Mouse (Mus musculus) embryonic facial prominence, embryonic 15.5 days (tissue): ENCODE data around the gene Trpt1. TPM values are rescaled to one million over a fixed set of nuclear protein-coding genes. Genes with fewer than 3 reads are reported as not detected.

Experiments used
- ATAC-seq: fragments of 200-750 bp; cut with Nextera tagmentation; 2 replicates; pipeline ENCODE4 v1.8.0; 2017; ENCODE audit warnings: low read depth, moderate TSS enrichment; ENCODE audit not compliant: insufficient number of reproducible peaks, low FRiP score, low TSS enrichment
- H3K27ac ChIP-seq: fragments of 300-500 bp; sonication (generic); replicated peaks from 2 replicates; pipeline ENCODE4 v1.5.1; 2015; ENCODE audit warnings: mild to moderate bottlenecking, inconsistent platforms
- H3K27me3 ChIP-seq: fragments of 300-500 bp; sonication (generic); 2 replicates; pipeline ENCODE4 v1.6.1; 2015; ENCODE audit warnings: inconsistent platforms
- H3K36me3 ChIP-seq: fragments of 300-500 bp; sonication (generic); 2 replicates; pipeline ENCODE4 v1.6.1; 2015; ENCODE audit warnings: mild to moderate bottlenecking, inconsistent platforms
- H3K4me1 ChIP-seq: fragments of 300-500 bp; sonication (generic); 2 replicates; pipeline ENCODE4 v1.6.1; 2015; ENCODE audit warnings: inconsistent platforms
- H3K4me2 ChIP-seq: fragments of 300-500 bp; sonication (generic); replicated peaks from 2 replicates; pipeline ENCODE4 v1.6.1; 2015; ENCODE audit warnings: mild to moderate bottlenecking, inconsistent platforms
- H3K4me3 ChIP-seq: fragments of 300-500 bp; sonication (generic); replicated peaks from 2 replicates; pipeline ENCODE4 v1.5.1; 2015; ENCODE audit warnings: mild to moderate bottlenecking, inconsistent platforms
- H3K9ac ChIP-seq: fragments of 300-500 bp; sonication (generic); 2 replicates; pipeline ENCODE4 v1.6.1; 2015; ENCODE audit warnings: inconsistent platforms
- H3K9me3 ChIP-seq: fragments of 300-500 bp; sonication (generic); replicated peaks from 2 replicates; pipeline ENCODE4 v1.6.1; 2016; ENCODE audit warnings: inconsistent platforms
- WGBS: fragments of 180-500 bp; shearing (Covaris S2); methylation state at CpG from one replicate; pipeline ENCODE4 v1.1.7; 2015; 5-methylcytosine and 5-hydroxymethylcytosine counted together
- polyA plus RNA-seq: library from polyadenylated mRNA; unstranded; fragments of >200 nt; fragmentation: Nextera tagmentation; extraction: Ambion mirVana; gene quantifications from 2 replicates; pipeline ENCODE4 v1.2.1, GENCODE M21; 2015

Trpt1 gene
- polyA plus RNA-seq: 12.5 and 12.7 TPM in 2 replicates

DNA sequence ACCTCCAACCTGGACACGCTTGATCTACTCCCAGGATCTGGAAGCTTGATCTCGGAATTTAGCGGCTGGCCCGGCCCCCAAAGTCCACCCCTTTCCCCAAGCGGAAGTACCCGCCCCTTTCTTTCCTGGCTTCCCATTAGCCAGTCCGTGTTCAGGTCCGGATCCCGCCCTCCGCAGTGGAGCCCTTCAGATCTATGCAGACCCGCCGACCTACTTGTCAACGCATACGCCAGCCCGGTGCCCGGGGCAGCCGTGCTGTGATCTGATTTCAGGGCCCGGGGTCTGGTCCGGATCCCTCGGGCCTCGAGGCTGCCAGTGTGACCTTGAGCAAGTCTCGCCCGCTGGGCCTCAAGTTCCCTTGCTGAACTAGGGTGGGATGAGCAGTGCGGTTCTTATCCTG lies at the start of gene Trpt1, which contains the start of gene Nudt22:
Gene Trpt1, plus strand, starts transcription at position 126 of the 400 bp plus-strand sequence.
Gene Nudt22, minus strand, starts transcription at position 112 of the 400 bp plus-strand sequence.
- H3K9ac ChIP-seq: peak within 1 kb of the TSS; percentile 59
- peak; percentile 74 for ATAC-seq
- peak within 1 kb of the TSS; percentile 53 for H3K4me3 ChIP-seq
- WGBS: under 1% methylated on average over 24 of the region's 24 CpGs
- H3K4me2 ChIP-seq: peak within 1 kb of the TSS; percentile 76
- H3K4me1 ChIP-seq: peaks cover 47% of the 10 kb centered on the region
- peak within 1 kb of the TSS; percentile 68 for H3K27ac ChIP-seq
- H3K36me3 ChIP-seq: peaks cover 21% of the 10 kb centered on the region
- H3K9me3 ChIP-seq: no peaks in the 10 kb centered on the region
- no peaks in the 10 kb centered on the region for H3K27me3 ChIP-seq

DNA sequence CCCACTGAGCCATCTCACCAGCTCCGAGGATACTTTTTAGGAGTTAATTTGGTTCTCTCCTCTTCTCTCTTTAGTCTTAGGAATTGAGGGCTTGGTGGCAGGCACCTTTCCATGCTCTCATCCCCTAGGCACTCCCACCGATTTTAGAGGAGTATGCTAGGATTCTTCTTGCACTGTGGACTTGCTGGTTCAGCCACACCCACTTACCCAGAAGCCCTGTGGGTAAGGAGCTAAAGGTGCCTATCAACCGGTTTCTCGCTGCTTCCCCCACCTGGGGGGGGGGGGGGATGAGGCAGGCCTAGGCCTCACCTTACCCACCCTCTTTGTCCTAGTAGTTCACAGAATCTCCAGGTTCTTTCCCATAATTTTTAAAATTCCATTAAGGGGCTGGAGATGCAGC lies 48.2 kb upstream of the Trpt1 start:
- Histone ChIP-seq H3K36me3 (0 out of 2 replicates have a peak, but pooled peaks cover 8% of the 10 kb centered on the region), H3K4me3 (no peak overlapping the region), H3K27ac (0 out of 2 replicates have a peak overlapping the region, but pooled peaks have one; percentile 17), H3K4me2 (no peak overlapping the region), H3K4me1 (peaks cover 32% of the 10 kb centered on the region), H3K9me3 (no peaks in the 10 kb centered on the region), H3K27me3 (no peaks in the 10 kb centered on the region), H3K9ac (no peak overlapping the region)
- 44% methylated on average over 4 of the region's 4 CpGs for WGBS
- ATAC-seq: no peak

DNA sequence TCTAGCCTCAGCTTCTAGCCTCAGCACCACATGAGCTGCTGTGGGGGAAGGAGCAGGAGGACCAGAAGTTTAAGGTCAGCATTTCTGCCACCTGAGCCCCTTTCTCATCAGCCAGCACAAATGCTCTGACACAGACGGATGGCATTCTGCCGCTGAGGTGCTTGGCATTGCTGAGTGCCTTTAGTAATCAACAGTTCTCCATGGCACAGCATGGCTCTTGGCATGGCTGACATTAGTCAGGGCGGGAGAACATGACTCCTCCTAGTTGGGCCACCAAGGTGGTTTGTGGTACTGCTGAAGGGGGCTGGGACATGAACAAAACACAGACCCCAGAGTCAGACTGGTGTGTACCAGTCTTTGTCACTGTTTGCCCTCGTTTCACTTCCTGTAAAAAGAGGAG lies 47.7 kb upstream of the Trpt1 start:
- Histone ChIP-seq H3K27ac (0 out of 2 replicates have a peak overlapping the region, but pooled peaks have one; percentile 17), H3K27me3 (no peaks in the 10 kb centered on the region), H3K4me2 (no peak overlapping the region), H3K36me3 (0 out of 2 replicates have a peak, but pooled peaks cover 8% of the 10 kb centered on the region), H3K4me1 (peaks cover 32% of the 10 kb centered on the region), H3K9me3 (no peaks in the 10 kb centered on the region), H3K9ac (no peak overlapping the region), H3K4me3 (no peak overlapping the region)
- no peak for ATAC-seq
- WGBS: 77% methylated on average over 4 of the region's 4 CpGs

DNA sequence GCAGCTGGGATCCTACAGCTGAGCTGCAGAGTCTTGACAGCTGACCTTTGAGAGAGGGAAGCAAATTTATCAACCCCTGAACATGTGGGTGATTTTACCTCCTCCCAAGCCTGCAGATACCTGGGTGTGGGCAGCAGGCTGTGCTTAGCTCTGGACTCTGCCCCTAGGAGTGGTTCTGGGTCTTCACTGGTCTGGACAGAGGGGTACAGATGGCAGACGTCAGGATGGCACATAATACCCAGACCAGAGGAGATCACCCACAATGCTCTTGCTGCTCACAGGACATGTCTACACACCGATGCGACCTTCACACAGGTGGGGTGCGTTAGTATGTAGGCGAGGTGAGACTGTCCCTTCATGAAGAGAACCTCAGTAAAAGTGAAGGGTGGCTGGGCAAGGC lies 46.4 kb upstream of the Trpt1 start:
- Histone ChIP-seq H3K4me1 (peaks cover 39% of the 10 kb centered on the region), H3K36me3 (peaks cover 18% of the 10 kb centered on the region), H3K9ac (no peak overlapping the region), H3K9me3 (no peaks in the 10 kb centered on the region), H3K27me3 (no peaks in the 10 kb centered on the region), H3K4me2 (no peak overlapping the region), H3K4me3 (no peak overlapping the region), H3K27ac (no peak overlapping the region)
- no peak for ATAC-seq
- 90% methylated on average over 5 of the region's 5 CpGs for WGBS

DNA sequence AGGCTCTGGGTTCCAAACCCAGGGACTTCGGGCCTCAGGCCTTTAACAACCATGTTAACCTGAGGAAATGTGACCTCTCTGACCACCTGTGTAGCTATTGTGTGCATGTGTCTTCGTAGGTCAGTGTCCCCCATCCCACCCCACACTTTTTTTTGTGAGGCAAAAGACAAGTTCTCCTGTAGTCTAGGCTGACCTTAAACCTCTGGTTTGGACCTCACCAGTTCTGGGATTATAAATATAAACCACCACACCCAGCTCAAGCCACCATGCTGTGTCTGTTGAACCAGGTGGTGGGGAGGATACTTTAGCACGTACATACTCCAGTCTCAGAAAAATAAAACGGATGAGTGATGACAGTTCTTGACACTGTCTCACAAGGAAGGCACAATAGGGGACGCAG lies 46.0 kb upstream of the Trpt1 start:
- no peaks in the 10 kb centered on the region for H3K9me3 ChIP-seq
- H3K4me3 ChIP-seq: peak overlapping the region; percentile 58
- H3K36me3 ChIP-seq: peaks cover 18% of the 10 kb centered on the region
- 56% methylated on average over 5 of the region's 5 CpGs for WGBS
- H3K4me1 ChIP-seq: peaks cover 39% of the 10 kb centered on the region
- H3K4me2 ChIP-seq: peak overlapping the region; percentile 95
- no peak for ATAC-seq
- H3K27me3 ChIP-seq: no peaks in the 10 kb centered on the region
- peak overlapping the region; percentile 97; the same call in 1 of the 2 replicates for H3K27ac ChIP-seq
- H3K9ac ChIP-seq: no peak overlapping the region

- Histone ChIP-seq H3K27me3 (no peaks in the 10 kb centered on the region), H3K4me2 (peak overlapping the region; percentile 95), H3K27ac (peak overlapping the region; percentile 97), H3K36me3 (peaks cover 25% of the 10 kb centered on the region), H3K4me3 (peak overlapping the region; percentile 58), H3K9ac (peak overlapping the region; percentile 68), H3K9me3 (no peaks in the 10 kb centered on the region), H3K4me1 (peaks cover 39% of the 10 kb centered on the region)
- ATAC-seq: peak; percentile 25; the same call in 1 of the 2 replicates
- under 1% methylated on average over 28 of the region's 28 CpGs for WGBS
These were observed 45.2 kb upstream of the Trpt1 start for GRCm38 (mm10) chr19:6950613-6951153.

- Histone ChIP-seq H3K27ac (peak overlapping the region; percentile 97), H3K4me1 (peaks cover 39% of the 10 kb centered on the region), H3K9ac (peak overlapping the region; percentile 68), H3K36me3 (peaks cover 32% of the 10 kb centered on the region), H3K4me2 (peak overlapping the region; percentile 95), H3K27me3 (no peaks in the 10 kb centered on the region), H3K4me3 (peak overlapping the region; percentile 58), H3K9me3 (no peaks in the 10 kb centered on the region)
- peak; percentile 85 for ATAC-seq
- WGBS: under 1% methylated on average over 35 of the region's 35 CpGs
These were observed 44.5 kb upstream of the Trpt1 start for GRCm38 (mm10) chr19:6951381-6951968.

DNA sequence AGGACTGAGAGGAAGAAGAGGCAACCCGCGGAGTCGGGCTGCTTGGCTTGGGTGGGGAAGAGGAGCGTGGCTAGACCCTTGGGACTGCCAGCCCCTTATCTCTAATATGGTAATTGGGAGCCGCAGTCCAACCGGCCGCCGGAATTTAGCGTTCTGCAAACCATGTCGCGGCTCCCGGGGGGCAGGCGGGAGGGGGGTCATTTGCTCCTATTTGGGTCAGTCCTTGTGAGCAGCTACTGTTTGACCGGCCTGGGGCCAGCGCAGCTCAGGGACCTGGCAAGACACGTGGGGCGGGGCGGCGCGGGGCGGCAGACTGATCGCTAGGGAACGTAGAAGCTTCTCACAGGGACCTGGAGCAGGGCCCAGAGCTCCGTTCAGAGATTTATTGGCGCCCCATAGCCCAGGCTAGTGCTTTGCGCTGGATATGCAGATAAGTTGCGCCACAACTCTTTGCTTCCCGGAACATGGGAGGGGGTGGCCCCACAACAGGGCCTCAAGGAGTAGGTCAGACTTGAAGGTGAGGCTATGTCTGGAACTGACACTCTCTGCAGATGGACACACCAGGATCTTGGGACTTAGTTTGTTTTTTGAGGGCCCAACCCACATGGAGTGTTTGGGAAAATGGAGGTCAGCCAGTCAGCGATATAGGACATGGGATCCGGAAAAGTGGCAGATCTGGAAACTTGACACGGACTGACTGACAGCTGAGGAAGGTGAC lies 43.8 kb upstream of the Trpt1 start:
- Histone ChIP-seq H3K36me3 (peaks cover 39% of the 10 kb centered on the region), H3K4me3 (peak overlapping the region; percentile 58), H3K27me3 (no peaks in the 10 kb centered on the region), H3K9me3 (no peaks in the 10 kb centered on the region), H3K27ac (peak overlapping the region; percentile 97), H3K4me1 (peaks cover 38% of the 10 kb centered on the region), H3K9ac (peak overlapping the region; percentile 63), H3K4me2 (peak overlapping the region; percentile 95)
- no peak for ATAC-seq
- 1% methylated on average over 31 of the region's 31 CpGs for WGBS

GRCm38 (mm10) chr19:6952712-6953037 lies 43.3 kb upstream of the Trpt1 start:
- Histone ChIP-seq H3K36me3 (peaks cover 44% of the 10 kb centered on the region), H3K9me3 (no peaks in the 10 kb centered on the region), H3K27ac (peak overlapping the region; percentile 97), H3K27me3 (no peaks in the 10 kb centered on the region), H3K4me2 (peak overlapping the region; percentile 95), H3K9ac (peak overlapping the region; percentile 63; the same call in 1 of the 2 replicates), H3K4me3 (peak overlapping the region; percentile 58), H3K4me1 (peaks cover 37% of the 10 kb centered on the region)
- ATAC-seq: no peak
- WGBS: 8% methylated on average over 3 of the region's 3 CpGs

DNA sequence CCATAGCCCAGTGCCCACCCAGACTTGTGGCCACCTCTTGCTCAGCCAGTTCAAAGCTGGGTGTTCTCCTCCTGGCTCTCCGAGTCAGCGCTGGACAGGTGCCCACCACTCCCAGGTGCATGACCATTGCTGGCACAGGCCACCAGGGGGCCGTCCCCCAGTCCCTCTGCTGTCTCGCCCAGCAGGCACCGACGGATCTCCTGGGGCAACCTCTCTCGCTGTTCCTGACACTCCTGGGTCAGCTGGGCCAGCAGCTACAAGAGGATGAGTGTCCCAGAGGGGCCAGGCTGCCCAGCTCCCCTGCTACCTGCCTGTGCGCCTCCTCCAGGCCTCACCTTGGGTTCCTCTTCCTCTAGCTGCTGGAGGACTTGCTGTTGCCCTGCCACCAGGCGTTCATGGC lies 41.9 kb upstream of the Trpt1 start:
- ATAC-seq: no peak
- no peak overlapping the region for H3K9ac ChIP-seq
- WGBS: 54% methylated on average over 9 of the region's 9 CpGs

GRCm38 (mm10) chr19:6955424-6955823 lies 40.5 kb upstream of the Trpt1 start:
- H3K4me2 ChIP-seq: no peak overlapping the region
- no peak for ATAC-seq
- 87% methylated on average over 7 of the region's 7 CpGs for WGBS
- H3K4me3 ChIP-seq: no peak overlapping the region
- peaks cover 22% of the 10 kb centered on the region for H3K4me1 ChIP-seq
- H3K27ac ChIP-seq: no peak overlapping the region
- peaks cover 69% of the 10 kb centered on the region for H3K36me3 ChIP-seq
- H3K9me3 ChIP-seq: no peaks in the 10 kb centered on the region
- no peaks in the 10 kb centered on the region for H3K27me3 ChIP-seq
- H3K9ac ChIP-seq: no peak overlapping the region

More for the DNA sequence above, 41.9 kb upstream of the Trpt1 start:
- Histone ChIP-seq H3K9me3 (no peaks in the 10 kb centered on the region), H3K4me3 (no peak overlapping the region), H3K4me1 (peaks cover 34% of the 10 kb centered on the region), H3K27me3 (no peaks in the 10 kb centered on the region), H3K36me3 (peaks cover 58% of the 10 kb centered on the region), H3K4me2 (no peak overlapping the region), H3K27ac (no peak overlapping the region)
